Mouse (Mus musculus) mammary gland, adult 2 months (tissue): ENCODE measurements around the gene Stambp. TPM values are rescaled to one million over a fixed set of nuclear protein-coding genes. Genes with fewer than 3 reads are reported as not detected.

Experiments
- polyA plus RNA-seq: library from polyadenylated mRNA; depleted of rRNA; stranded (reverse); fragments of >200 nt; gene quantifications from 2 replicates; pipeline ENCODE4 v1.2.3, GENCODE M21; 2012; ENCODE audit warnings: low replicate concordance; rRNA removed

Gene Stambp
- polyA plus RNA-seq, result 10.1 and 18.0 TPM in 2 replicates

GRCm38 (mm10) chr6:83572671-83573070 is at the start of gene Stambp:
TSS of gene Stambp (minus strand) at chr6:83572729.

GRCm38 (mm10) chr6:83536028-83536794 is 36.3 kb downstream of the Stambp start, which contains the start of gene Actg2:
TSS of gene Actg2 (minus strand) at chr6:83536265.

GRCm38 (mm10) chr6:83506258-83507167 is 66.0 kb downstream of the Stambp start, which contains the start of gene Dguok:
TSS of gene Dguok (minus strand) at chr6:83506969.

Other genes starting within 250 kb of the Stambp start
- 4.0 and 4.8 TPM in 2 replicates for gene Mthfd2, start 246.8 kb downstream of the Stambp start, polyA plus RNA-seq
- 31.8 and 47.6 TPM in 2 replicates for gene Mob1a, start 246.7 kb downstream of the Stambp start, polyA plus RNA-seq
- gene Bola3, start 223.6 kb downstream of the Stambp start, polyA plus RNA-seq, result 10.8 and 32.7 TPM in 2 replicates
- gene Tet3, start 113.6 kb downstream of the Stambp start, polyA plus RNA-seq, result 10.4 and 18.2 TPM in 2 replicates
- 58.5 and 69.4 TPM in 2 replicates for gene Dguok, start 65.8 kb downstream of the Stambp start, polyA plus RNA-seq
- gene Actg2, start 36.5 kb downstream of the Stambp start, polyA plus RNA-seq, result 17.1 and 21.6 TPM in 2 replicates
- gene Clec4f, start 83.5 kb upstream of the Stambp start, polyA plus RNA-seq, result not detected in 2 replicates
- 1.7 and 2.5 TPM in 2 replicates for gene Cd207, start 105.1 kb upstream of the Stambp start, polyA plus RNA-seq
- gene Vax2, start 138.5 kb upstream of the Stambp start, polyA plus RNA-seq, result 0.11 and 0.14 TPM in 2 replicates
- gene Atp6v1b1, start 170.3 kb upstream of the Stambp start, polyA plus RNA-seq, result 44.0 and 51.0 TPM in 2 replicates
- gene Ankrd53, start 189.9 kb upstream of the Stambp start, polyA plus RNA-seq, result not detected in 2 replicates
- gene Tex261, start 203.1 kb upstream of the Stambp start, polyA plus RNA-seq, result 113 and 176 TPM in 2 replicates
- 17.5 and 20.0 TPM in 2 replicates for gene Nagk, start 222.3 kb upstream of the Stambp start, polyA plus RNA-seq